Mouse (Mus musculus): Measurements from ENCODE around the gene Bhlha9. TPM values are rescaled to one million over a fixed set of nuclear protein-coding genes. Genes with fewer than 3 reads are reported as not detected.

The Bhlha9 gene
- polyA plus RNA-seq, 2 experiments: not detected

- H3K36me3 ChIP-seq (replicated peaks; ENCODE audit: control insufficient read depth, insufficient read depth, low read depth): no peaks in the 10 kb centered on the region
- peaks cover 18% of the 10 kb centered on the region for H3K27me3 ChIP-seq (ENCODE audit: control insufficient read depth, insufficient read depth, low read length)
- no peaks in the 10 kb centered on the region for H3K9me3 ChIP-seq (ENCODE audit: control insufficient read depth, low read length)
- 47% methylated on average over 7 of the region's 7 CpGs for WGBS (ENCODE audit: insufficient replicate concordance)
- no peak overlapping the region for H3K4me3 ChIP-seq (ENCODE audit: insufficient read depth in 1 of 2, low read depth in 2 of 2, low read length in 2 of 2)
- no peak for ATAC-seq (ENCODE audit: insufficient read depth)
- DNase-seq (ENCODE audit: low read depth in 3 of 3, low spot score in 3 of 3): no peak
- H3K27ac ChIP-seq: no peak overlapping the region
- H3K9ac ChIP-seq (replicated peaks): no peak overlapping the region
- no peaks in the 10 kb centered on the region for H3K4me1 ChIP-seq (replicated peaks; ENCODE audit: control insufficient read depth in 2 of 2, insufficient read depth in 2 of 2, low read length in 1 of 2)
- no peak overlapping the region for H3K4me2 ChIP-seq (ENCODE audit: low read depth)
- TF ChIP-seq CTCF (IDR thresholded peaks at IDR 0.05; ENCODE audit: low read depth) (no peak), EP300 (IDR thresholded peaks at IDR 0.05; ENCODE audit: low read depth) (no peak)
These were observed 10.3 kb upstream of the Bhlha9 start for GRCm38 (mm10) chr11:76661790-76662468.

DNA sequence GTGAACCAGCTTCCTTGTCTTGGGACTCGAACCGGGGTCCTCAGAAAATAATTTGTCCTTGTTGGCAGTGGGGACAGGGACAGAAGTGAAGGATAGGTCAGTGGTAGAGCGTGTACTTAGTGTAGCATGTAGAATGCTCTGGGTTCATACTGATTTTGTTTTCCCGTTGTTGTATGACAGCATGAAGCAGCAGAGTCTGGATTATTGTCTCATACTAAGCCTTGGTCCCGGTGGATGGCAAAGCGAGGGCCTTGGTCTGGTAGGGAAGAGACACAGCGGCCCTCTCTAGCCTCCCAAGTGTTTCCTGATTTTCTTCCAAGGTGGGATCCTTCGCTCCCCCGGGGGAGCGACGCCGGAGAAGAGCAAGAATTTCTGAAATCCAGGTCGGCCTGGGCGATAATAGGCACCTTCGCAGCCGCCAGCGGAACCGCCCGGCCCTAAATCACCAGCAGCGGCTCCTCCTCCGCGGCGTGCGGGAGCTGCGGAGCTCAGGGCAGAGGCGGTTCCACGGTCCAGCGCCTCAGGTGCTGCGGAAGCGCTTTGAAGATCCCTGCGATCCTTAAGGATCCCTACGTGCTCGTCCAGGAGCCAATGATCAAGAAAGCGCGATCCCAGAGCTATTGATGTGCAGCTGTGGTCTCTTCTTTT, 6.1 kb upstream of the Bhlha9 start:
- Histone ChIP-seq H3K27me3 (ENCODE audit: control insufficient read depth, insufficient read depth, low read length) (peaks cover 27% of the 10 kb centered on the region), H3K4me3 (ENCODE audit: insufficient read depth in 1 of 2, low read depth in 2 of 2, low read length in 2 of 2) (no peak overlapping the region), H3K4me2 (ENCODE audit: low read depth) (peak overlapping the region; percentile 2; the same call in 1 of the 2 replicates), H3K4me1 (replicated peaks; ENCODE audit: control insufficient read depth in 2 of 2, insufficient read depth in 2 of 2, low read length in 1 of 2) (no peaks in the 10 kb centered on the region), H3K27ac (no peak overlapping the region), H3K36me3 (replicated peaks; ENCODE audit: control insufficient read depth, insufficient read depth, low read depth) (no peaks in the 10 kb centered on the region), H3K9ac (replicated peaks) (no peak overlapping the region), H3K9me3 (ENCODE audit: control insufficient read depth, low read length) (no peaks in the 10 kb centered on the region)
- DNase-seq (ENCODE audit: low read depth in 3 of 3, low spot score in 3 of 3) (no peak), ATAC-seq (ENCODE audit: insufficient read depth) (no peak)
- 8% methylated on average over 35 of the region's 35 CpGs for WGBS (ENCODE audit: insufficient replicate concordance)
- no peak for TF ChIP-seq CTCF (IDR thresholded peaks at IDR 0.05; ENCODE audit: low read depth)
- TF ChIP-seq EP300 (IDR thresholded peaks at IDR 0.05; ENCODE audit: low read depth): no peak

DNA sequence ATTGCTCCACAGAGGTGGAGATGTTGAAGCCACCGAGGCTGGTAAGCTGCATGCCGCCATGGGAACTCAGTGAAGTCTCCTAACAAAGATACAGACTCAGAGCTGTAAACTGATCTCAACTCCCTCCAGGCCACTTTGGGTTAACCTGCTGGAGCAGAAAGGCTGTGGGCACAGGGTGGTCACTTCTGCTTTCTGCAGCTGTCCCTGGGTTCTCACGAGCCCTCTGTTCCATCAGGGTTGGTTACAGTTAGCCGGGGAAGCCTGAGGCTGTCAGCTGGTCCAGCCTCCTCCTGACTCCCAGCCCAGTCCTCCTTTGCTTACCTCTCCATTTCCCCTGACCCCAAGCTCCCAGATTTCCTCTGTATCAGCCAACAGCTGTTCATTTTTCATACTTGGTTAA, 4.5 kb upstream of the Bhlha9 start:
- Histone ChIP-seq H3K4me1 (replicated peaks; ENCODE audit: control insufficient read depth in 2 of 2, insufficient read depth in 2 of 2, low read length in 1 of 2) (no peaks in the 10 kb centered on the region), H3K4me3 (ENCODE audit: insufficient read depth in 1 of 2, low read depth in 2 of 2, low read length in 2 of 2) (no peak overlapping the region), H3K4me2 (ENCODE audit: low read depth) (no peak overlapping the region), H3K27me3 (ENCODE audit: control insufficient read depth, insufficient read depth, low read length) (peaks cover 43% of the 10 kb centered on the region), H3K9ac (replicated peaks) (no peak overlapping the region), H3K9me3 (ENCODE audit: control insufficient read depth, low read length) (no peaks in the 10 kb centered on the region), H3K36me3 (replicated peaks; ENCODE audit: control insufficient read depth, insufficient read depth, low read depth) (no peaks in the 10 kb centered on the region), H3K27ac (no peak overlapping the region)
- 16% methylated on average over 4 of the region's 4 CpGs for WGBS (ENCODE audit: insufficient replicate concordance)
- no peak for TF ChIP-seq EP300 (IDR thresholded peaks at IDR 0.05; ENCODE audit: low read depth)
- no peak for TF ChIP-seq CTCF (IDR thresholded peaks at IDR 0.05; ENCODE audit: low read depth)
- ATAC-seq (ENCODE audit: insufficient read depth) (no peak), DNase-seq (ENCODE audit: low read depth in 3 of 3, low spot score in 3 of 3) (no peak)

GRCm38 (mm10) chr11:76672561-76673384, 503 bp downstream of the Bhlha9 start:
- WGBS (ENCODE audit: insufficient replicate concordance): 3% methylated on average over 64 of the region's 64 CpGs
- H3K9me3 ChIP-seq (ENCODE audit: control insufficient read depth, low read length): no peaks in the 10 kb centered on the region
- TF ChIP-seq EP300 (IDR thresholded peaks at IDR 0.05; ENCODE audit: low read depth) (no peak), CTCF (IDR thresholded peaks at IDR 0.05; ENCODE audit: low read depth) (no peak)
- no peaks in the 10 kb centered on the region for H3K4me1 ChIP-seq (replicated peaks; ENCODE audit: control insufficient read depth in 2 of 2, insufficient read depth in 2 of 2, low read length in 1 of 2)
- H3K27ac ChIP-seq: no peak overlapping the region
- no peak overlapping the region for H3K9ac ChIP-seq (replicated peaks)
- H3K4me2 ChIP-seq (ENCODE audit: low read depth): no peak overlapping the region
- H3K36me3 ChIP-seq (replicated peaks; ENCODE audit: control insufficient read depth, insufficient read depth, low read depth): no peaks in the 10 kb centered on the region
- H3K4me3 ChIP-seq (ENCODE audit: insufficient read depth in 1 of 2, low read depth in 2 of 2, low read length in 2 of 2): no peak overlapping the region
- H3K27me3 ChIP-seq (ENCODE audit: control insufficient read depth, insufficient read depth, low read length): peaks cover 36% of the 10 kb centered on the region
- no peak for DNase-seq (ENCODE audit: low read depth in 3 of 3, low spot score in 3 of 3)
- ATAC-seq (ENCODE audit: insufficient read depth): no peak

DNA sequence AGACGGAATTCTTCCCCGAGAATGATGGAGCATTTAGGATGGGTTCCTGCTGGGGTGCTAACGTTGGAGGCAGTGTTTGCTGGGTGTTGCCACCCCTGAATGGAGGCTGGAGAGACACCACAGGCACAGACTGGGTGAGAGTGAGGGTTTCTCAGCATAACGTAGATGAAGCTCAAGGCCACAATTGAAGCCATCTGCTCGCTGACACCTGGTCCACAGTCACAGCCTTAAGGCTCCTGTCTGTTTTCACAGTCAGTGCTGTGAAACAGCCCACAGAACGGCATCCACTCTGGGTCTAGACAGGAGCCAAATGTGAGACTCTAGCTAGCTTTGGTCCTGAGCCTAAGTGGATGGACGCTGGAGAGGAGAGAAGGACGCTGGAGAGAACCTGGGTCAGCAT, 1.9 kb downstream of the Bhlha9 start:
- Histone ChIP-seq H3K9ac (replicated peaks) (no peak overlapping the region), H3K9me3 (ENCODE audit: control insufficient read depth, low read length) (no peaks in the 10 kb centered on the region), H3K4me3 (ENCODE audit: insufficient read depth in 1 of 2, low read depth in 2 of 2, low read length in 2 of 2) (no peak overlapping the region), H3K4me2 (ENCODE audit: low read depth) (no peak overlapping the region), H3K4me1 (replicated peaks; ENCODE audit: control insufficient read depth in 2 of 2, insufficient read depth in 2 of 2, low read length in 1 of 2) (no peaks in the 10 kb centered on the region), H3K36me3 (replicated peaks; ENCODE audit: control insufficient read depth, insufficient read depth, low read depth) (no peaks in the 10 kb centered on the region), H3K27ac (no peak overlapping the region), H3K27me3 (ENCODE audit: control insufficient read depth, insufficient read depth, low read length) (peaks cover 36% of the 10 kb centered on the region)
- ATAC-seq (ENCODE audit: insufficient read depth) (no peak), DNase-seq (ENCODE audit: low read depth in 3 of 3, low spot score in 3 of 3) (no peak)
- no peak for TF ChIP-seq EP300 (IDR thresholded peaks at IDR 0.05; ENCODE audit: low read depth)
- no peak for TF ChIP-seq CTCF (IDR thresholded peaks at IDR 0.05; ENCODE audit: low read depth)
- WGBS (ENCODE audit: insufficient replicate concordance): 44% methylated on average over 8 of the region's 8 CpGs
